Mouse (Mus musculus) megakaryocyte, embryonic 14.5 days (primary cell): ENCODE data around the gene Pdcd4.

Experiments used
- FLI1 ChIP-seq: IDR thresholded peaks from 2 replicates; pipeline ENCODE4 v1.6.1; 2012; ENCODE audit warnings: low read length, inconsistent platforms, mixed read lengths
- GATA1 ChIP-seq: IDR thresholded peaks from 3 replicates; pipeline ENCODE4 v1.6.1; 2012; ENCODE audit warnings: mixed read lengths, low read length, inconsistent platforms, borderline replicate concordance

DNA sequence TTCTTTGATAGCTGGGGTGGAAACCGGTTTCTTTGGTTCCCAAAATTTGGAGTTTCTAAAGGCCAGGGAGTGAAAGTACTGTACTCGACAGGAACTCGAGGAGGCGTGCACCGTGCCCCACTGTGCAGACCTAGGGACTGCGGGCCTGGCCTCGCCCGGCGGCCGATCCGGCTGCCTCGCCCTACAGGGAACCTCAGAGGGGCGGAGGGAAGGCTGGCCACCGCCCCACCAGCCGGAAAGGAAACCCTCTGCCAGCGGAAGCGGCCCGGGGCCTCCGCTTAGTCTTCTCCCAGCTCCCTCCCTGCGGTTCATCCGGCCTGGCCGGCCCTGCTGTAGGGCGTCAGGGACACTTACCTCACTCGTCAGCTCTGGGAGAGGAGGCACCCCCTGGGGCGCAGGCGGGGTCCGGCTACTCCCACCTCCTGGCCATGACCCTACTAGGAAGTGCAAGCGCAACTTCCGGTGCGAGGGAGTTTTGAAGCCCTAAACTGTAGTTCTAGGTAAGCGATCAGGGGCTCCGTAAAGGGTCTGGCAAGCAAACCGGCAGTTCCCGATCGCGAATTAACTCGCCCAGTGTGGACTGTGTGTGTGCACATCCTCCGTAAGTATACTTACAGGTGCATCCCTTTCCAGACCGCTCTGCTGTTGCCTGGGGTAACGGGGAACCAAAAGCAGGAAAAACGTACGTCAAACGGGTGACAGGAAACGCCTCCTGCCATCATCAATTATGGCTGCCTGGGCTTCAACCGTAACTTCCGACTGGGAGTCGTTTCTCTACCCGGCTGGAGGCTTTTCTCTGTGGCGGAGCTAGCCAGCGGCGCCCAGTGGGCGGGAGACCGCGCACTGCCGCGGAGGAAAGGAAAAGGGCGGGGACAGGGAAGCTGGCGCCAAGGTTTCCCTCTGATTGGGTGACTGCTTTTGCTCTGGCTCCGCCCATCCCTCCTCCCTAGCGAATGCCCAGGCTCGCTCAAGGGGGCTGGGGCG is 52.1 kb downstream of the Pdcd4 start, which contains the start of the genes Shoc2 and Bbip1:
- TF ChIP-seq FLI1: peak; percentile 77
- TF ChIP-seq GATA1: no peak
